Mouse (Mus musculus) CH12.LX (cell line): ENCODE measurements around the gene Mocs1. TPM values are rescaled to one million over a fixed set of nuclear protein-coding genes. Genes with fewer than 3 reads are reported as not detected.

Experiments
- DNase-seq: peaks from one replicate; pipeline ENCODE4 v3.0.0-alpha.2; 2013; ENCODE audit errors: extremely low read depth
- H3K27ac ChIP-seq: 2 replicates; pipeline ENCODE4 v1.5.1; 2012; ENCODE audit warnings: low read depth, mild to moderate bottlenecking, control low read depth, moderate library complexity; ENCODE audit not compliant: insufficient read depth
- H3K27me3 ChIP-seq: replicated peaks from 2 replicates; pipeline ENCODE3; 2012; ENCODE audit warnings: inconsistent platforms
- H3K36me3 ChIP-seq, 2 experiments: replicated peaks in 1 of 2; 2 replicates each; pipeline versions ENCODE3 to v1.6.1; 2012; ENCODE audit warnings: inconsistent platforms in 1 of 2, low read length in 1 of 2, mild to moderate bottlenecking in 1 of 2, mixed read lengths in 1 of 2, moderate library complexity in 1 of 2; ENCODE audit not compliant: control insufficient read depth in 1 of 2, insufficient read depth in 1 of 2
- H3K4me1 ChIP-seq, 2 experiments: 2 replicates each; pipeline ENCODE4 v1.6.1; 2012; ENCODE audit warnings: inconsistent platforms in 1 of 2, moderate library complexity in 1 of 2; ENCODE audit not compliant: insufficient read depth in 2 of 2, control insufficient read depth in 1 of 2
- H3K4me2 ChIP-seq: 2 replicates; pipeline ENCODE4 v1.6.1; 2012; ENCODE audit warnings: low read depth, mild to moderate bottlenecking, control low read depth; ENCODE audit not compliant: poor library complexity, insufficient read depth, severe bottlenecking
- H3K4me3 ChIP-seq, 3 experiments: fragments of 150-350 bp in 1 of 3; sonication (generic) in 1 of 3; replicated peaks in 1 of 3; 2 replicates each; pipeline versions ENCODE3 to v1.5.1; 2011 to 2012; ENCODE audit warnings: low read depth in 2 of 3, low read length in 2 of 3, mild to moderate bottlenecking in 2 of 3, moderate library complexity in 2 of 3, control low read depth in 1 of 3, improper control_type of control experiment in 1 of 3, inconsistent platforms in 1 of 3, mixed read lengths in 1 of 3; ENCODE audit not compliant: poor library complexity in 1 of 3
- H3K79me2 ChIP-seq: replicated peaks from 2 replicates; pipeline ENCODE4 v1.6.1; 2012; ENCODE audit warnings: mild to moderate bottlenecking, moderate library complexity; ENCODE audit not compliant: control insufficient read depth, poor library complexity, insufficient read depth, severe bottlenecking; ENCODE audit errors: extremely low read depth
- H3K9ac ChIP-seq: 2 replicates; pipeline ENCODE4 v1.6.1; 2012; ENCODE audit warnings: low read depth, mild to moderate bottlenecking, control low read depth, moderate library complexity; ENCODE audit not compliant: insufficient read depth
- H3K9me3 ChIP-seq: replicated peaks from 2 replicates; pipeline ENCODE3; 2012; ENCODE audit warnings: low read length, inconsistent platforms, mixed read lengths
- CTCF ChIP-seq, 2 experiments: IDR thresholded peaks in 1 of 2; conservative IDR thresholded peaks in 1 of 2; 2 replicates each; pipeline ENCODE4 v1.5.1; 2011 to 2012; ENCODE audit warnings: low read depth in 2 of 2, low read length in 2 of 2, improper control_type of control experiment in 1 of 2, inconsistent platforms in 1 of 2, mild to moderate bottlenecking in 1 of 2, moderate library complexity in 1 of 2
- E2F4 ChIP-seq: IDR thresholded peaks from 2 replicates; pipeline ENCODE4 v1.6.1; 2011; ENCODE audit warnings: low read depth, low read length, improper control_type of control experiment; ENCODE audit not compliant: insufficient replicate concordance
- ELF1 ChIP-seq: IDR thresholded peaks from 2 replicates; pipeline ENCODE4 v1.6.1; 2014; ENCODE audit warnings: low read depth, mild to moderate bottlenecking, inconsistent platforms, low read length, improper control_type of control experiment
- EP300 ChIP-seq: IDR thresholded peaks from 2 replicates; pipeline ENCODE4 v1.6.1; 2011; ENCODE audit warnings: low read length, improper control_type of control experiment
- ETS1 ChIP-seq: conservative IDR thresholded peaks from 2 replicates; pipeline ENCODE4 v1.6.1; 2012; ENCODE audit warnings: low read depth, mild to moderate bottlenecking, inconsistent platforms, low read length, improper control_type of control experiment, moderate library complexity
- JUN ChIP-seq: IDR thresholded peaks from 2 replicates; pipeline ENCODE4 v1.6.1; 2011; ENCODE audit warnings: low read depth, mild to moderate bottlenecking, low read length, improper control_type of control experiment, moderate library complexity; ENCODE audit not compliant: insufficient read depth
- KAT2A ChIP-seq: IDR thresholded peaks from 2 replicates; pipeline ENCODE4 v1.6.1; 2012; ENCODE audit warnings: low read length, improper control_type of control experiment, inconsistent platforms; ENCODE audit not compliant: insufficient replicate concordance
- MXI1 ChIP-seq: IDR thresholded peaks from 2 replicates; pipeline ENCODE4 v1.6.1; 2011; ENCODE audit warnings: mild to moderate bottlenecking, low read depth, low read length, improper control_type of control experiment
- NRF1 ChIP-seq: IDR thresholded peaks from 2 replicates; pipeline ENCODE4 v1.6.1; 2014; ENCODE audit warnings: low read depth, mild to moderate bottlenecking, inconsistent platforms, low read length, improper control_type of control experiment, moderate library complexity
- PAX5 ChIP-seq: IDR thresholded peaks from 2 replicates; pipeline ENCODE4 v1.6.1; 2012; ENCODE audit warnings: low read length, inconsistent platforms, mixed read lengths
- POLR2AphosphoS2 ChIP-seq: IDR thresholded peaks from 2 replicates; pipeline ENCODE4 v1.6.1; 2011; ENCODE audit warnings: low read depth, low read length, improper control_type of control experiment
- RCOR1 ChIP-seq: conservative IDR thresholded peaks from 2 replicates; pipeline ENCODE4 v1.6.1; 2012; ENCODE audit warnings: low read depth, mild to moderate bottlenecking, inconsistent platforms, low read length, improper control_type of control experiment
- SIN3A ChIP-seq: IDR thresholded peaks from 2 replicates; pipeline ENCODE4 v1.6.1; 2012; ENCODE audit warnings: low read length, improper control_type of control experiment, inconsistent platforms
- SMC3 ChIP-seq: IDR thresholded peaks from 2 replicates; pipeline ENCODE4 v1.6.1; 2011; ENCODE audit warnings: low read depth, low read length, improper control_type of control experiment
- USF1 ChIP-seq: IDR thresholded peaks from 2 replicates; pipeline ENCODE4 v1.6.1; 2014; ENCODE audit warnings: low read depth, mild to moderate bottlenecking, inconsistent platforms, low read length, improper control_type of control experiment
- USF2 ChIP-seq: conservative IDR thresholded peaks from 2 replicates; pipeline ENCODE4 v1.6.1; 2011; ENCODE audit warnings: low read depth, low read length, improper control_type of control experiment
- ZC3H11A ChIP-seq: IDR thresholded peaks from 2 replicates; pipeline ENCODE4 v1.6.1; 2012; ENCODE audit warnings: low read depth, mild to moderate bottlenecking, inconsistent platforms, low read length, improper control_type of control experiment
- ZNF384 ChIP-seq: IDR thresholded peaks from 2 replicates; pipeline ENCODE4 v1.6.1; 2012; ENCODE audit warnings: low read depth, low read length, improper control_type of control experiment, inconsistent platforms
- dilution Hi-C: fragments of 300-500 bp; cut with MboI; formaldehyde crosslinking; loops from 2 replicates; pipeline ENCODE4 v1.14.3; 2020; ENCODE audit warnings: low sequenced_read_pairs; ENCODE audit not compliant: extremely low pct_unique_long_range_greater_than_20kb, extremely low pct_ligation_motif_present
- in situ Hi-C: fragments of 300-500 bp; cut with MboI; formaldehyde crosslinking; loops from 3 replicates; pipeline ENCODE4 v1.14.3; 2019; ENCODE audit warnings: low sequenced_read_pairs, low pct_ligation_motif_present, low pct_unique_long_range_greater_than_20kb, mixed read lengths
- polyA plus RNA-seq: library from polyadenylated mRNA; unstranded; fragments of >175 nt; gene quantifications from 2 replicates; pipeline ENCODE4 v1.2.1, GENCODE M21; 2012; ENCODE audit warnings: low read depth; ENCODE audit not compliant: insufficient read length
- total RNA-seq, 2 experiments: library from RNA; depleted of rRNA; stranded (reverse); fragments of 300-350 nt in 1 of 2; fragments of >200 nt in 1 of 2; gene quantifications; 2 replicates each; pipeline ENCODE4 v1.2.3; 2012 to 2014

Gene Mocs1
- total and polyA plus RNA-seq, 3 experiments, result 3.7 to 8.8 (median 7.3) TPM

DNA sequence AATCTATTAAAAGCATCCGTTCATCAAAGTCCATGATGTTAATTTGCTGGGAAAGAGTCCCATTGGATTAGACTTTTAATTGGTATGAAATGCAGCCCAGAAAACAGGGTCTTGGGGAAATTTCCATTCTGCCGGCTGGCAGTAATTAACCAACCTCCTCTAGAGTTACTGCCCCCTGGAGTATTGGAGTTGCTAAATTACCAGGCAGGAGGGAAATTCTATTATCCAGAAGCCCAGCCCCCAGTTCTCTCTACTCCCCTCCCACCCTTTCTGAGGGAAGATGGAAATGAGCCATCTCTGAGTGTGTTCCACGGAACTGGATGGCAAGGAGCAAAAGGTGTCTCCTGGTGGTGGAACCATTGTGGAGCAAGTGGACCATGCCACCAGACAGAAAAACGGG is 48.5 kb upstream of the Mocs1 start:
- no peaks in the 10 kb centered on the region for H3K4me1 ChIP-seq
- no peak overlapping the region for H3K27ac ChIP-seq
- no peaks in the 10 kb centered on the region for H3K79me2 ChIP-seq
- no peak overlapping the region for H3K4me2 ChIP-seq
- TF ChIP-seq E2F4 (no peak), ELF1 (no peak), USF2 (no peak), EP300 (no peak), RCOR1 (no peak), PAX5 (no peak), MXI1 (no peak), SIN3A (no peak), POLR2AphosphoS2 (no peak), USF1 (no peak)
- H3K9me3 ChIP-seq, result peaks cover 42% of the 10 kb centered on the region
- no peak overlapping the region for H3K4me3 ChIP-seq
- no peak overlapping the region for H3K9ac ChIP-seq
- dilution Hi-C loops, result no loop called here
- H3K27me3 ChIP-seq, result peaks cover 3% of the 10 kb centered on the region
- no peak for DNase-seq
- in situ Hi-C loops, result no loop called here
- no peaks in the 10 kb centered on the region for H3K36me3 ChIP-seq

DNA sequence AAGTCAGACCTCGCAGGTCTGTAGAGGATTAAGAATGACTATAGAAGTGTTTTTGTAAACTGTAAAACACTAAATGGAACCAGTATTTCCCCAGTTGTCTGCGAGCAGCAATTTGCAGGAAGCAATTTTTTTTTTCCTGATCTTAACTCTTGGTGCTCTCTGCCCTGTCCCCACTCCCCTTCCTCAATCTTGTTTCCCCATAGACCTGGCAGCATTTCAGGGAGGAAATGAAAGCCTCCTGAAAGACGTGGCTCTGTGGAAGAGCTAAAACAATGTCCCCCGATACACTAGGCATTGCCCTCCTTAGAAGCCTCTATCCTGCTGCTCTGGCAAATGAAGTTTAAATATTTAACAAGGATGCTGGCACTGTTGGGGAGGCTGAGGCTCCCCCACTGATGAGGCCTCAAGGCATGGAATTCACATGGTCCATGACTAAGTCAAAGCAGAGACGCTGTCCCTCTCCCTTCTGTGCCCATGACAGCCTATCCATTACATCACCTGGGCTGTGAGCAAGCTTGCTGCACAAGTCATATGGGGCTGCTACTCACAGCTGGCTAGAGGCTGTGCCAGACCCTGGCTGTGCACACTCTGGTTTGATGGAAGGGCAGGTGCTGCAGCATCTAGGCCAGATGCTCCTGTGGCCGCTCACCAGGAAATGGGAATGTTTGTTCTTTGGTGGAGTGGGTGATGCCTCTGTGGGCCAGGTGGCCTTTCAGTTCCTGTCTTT is 43.8 kb upstream of the Mocs1 start:
- no peaks in the 10 kb centered on the region for H3K79me2 ChIP-seq
- in situ Hi-C loops, result no loop called here
- no peak overlapping the region for H3K9ac ChIP-seq
- no peak overlapping the region for H3K4me2 ChIP-seq
- no peak overlapping the region for H3K27ac ChIP-seq
- DNase-seq, result no peak
- H3K4me1 ChIP-seq, result peaks cover 0 to 3% of the 10 kb centered on the region in 2 experiments; a peak in 1 of 4 replicates
- H3K36me3 ChIP-seq, result no peaks in the 10 kb centered on the region
- H3K27me3 ChIP-seq, result peaks cover 3% of the 10 kb centered on the region
- no peak overlapping the region for H3K4me3 ChIP-seq
- peaks cover 27% of the 10 kb centered on the region for H3K9me3 ChIP-seq
- TF ChIP-seq PAX5 (no peak), KAT2A (no peak), CTCF (conservative IDR thresholded peaks at IDR 0.05 in 1 of 2, IDR thresholded peaks at IDR 0.05 in 1 of 2; ENCODE audit: low read depth in 2 of 2, low read length in 2 of 2) (no peak), ELF1 (no peak), USF1 (no peak), SMC3 (no peak), JUN (no peak), ETS1 (no peak), ZNF384 (no peak), NRF1 (no peak), ZC3H11A (no peak)
- dilution Hi-C loops, result no loop called here
